Mouse (Mus musculus) spleen, adult 2 months (tissue): Measurements from ENCODE around the gene H2-D1. TPM values are rescaled to one million over a fixed set of nuclear protein-coding genes. Genes with fewer than 3 reads are reported as not detected.
"Not testable (repeated sequence)": the region's sequence is repeated elsewhere in the genome, so short reads cannot be mapped to it uniquely, and the experiment has no call there.

Source experiments
- DNase-seq, 2 experiments: peaks; one replicate each; pipeline versions ENCODE4 v3.0.0 to v3.0.0-alpha.2; 2012 to 2021; ENCODE audit warnings: low spot score in 2 of 2, low read depth in 1 of 2
- H3K27ac ChIP-seq: fragments of 200-500 bp; 2 replicates; pipeline ENCODE4 v1.5.1; 2012; ENCODE audit warnings: low read length, inconsistent platforms; ENCODE audit not compliant: insufficient read depth
- H3K27me3 ChIP-seq: fragments of 200-500 bp; 2 replicates; pipeline ENCODE4 v1.6.1; 2012; ENCODE audit warnings: mild to moderate bottlenecking, moderate library complexity, low read length, inconsistent platforms; ENCODE audit not compliant: control insufficient read depth, insufficient read depth
- H3K36me3 ChIP-seq: fragments of 200-500 bp; 2 replicates; pipeline ENCODE4 v1.6.1; 2012; ENCODE audit warnings: mild to moderate bottlenecking, low read length, inconsistent platforms; ENCODE audit not compliant: control insufficient read depth, insufficient read depth
- H3K4me1 ChIP-seq: fragments of 200-500 bp; 2 replicates; pipeline ENCODE4 v1.6.1; 2011; ENCODE audit warnings: inconsistent platforms; ENCODE audit not compliant: control insufficient read depth, insufficient read depth, insufficient read length
- H3K4me3 ChIP-seq: fragments of 200-500 bp; 2 replicates; pipeline ENCODE4 v1.5.1; 2011; ENCODE audit warnings: mild to moderate bottlenecking, inconsistent platforms; ENCODE audit not compliant: insufficient read depth, insufficient read length; ENCODE audit errors: extremely low read depth
- CTCF ChIP-seq: fragments of 200-500 bp; IDR thresholded peaks from 2 replicates; pipeline ENCODE4 v1.5.1; 2011; ENCODE audit warnings: mild to moderate bottlenecking, inconsistent platforms; ENCODE audit not compliant: insufficient read depth, insufficient read length, insufficient replicate concordance; ENCODE audit errors: extremely low read depth
- POLR2A ChIP-seq: fragments of 200-500 bp; IDR thresholded peaks from 2 replicates; pipeline ENCODE4 v1.6.1; 2011; ENCODE audit warnings: low read depth, low read length, inconsistent platforms
- WGBS: fragments of 180-500 bp; shearing (Covaris S2); methylation state at CpG from one replicate; pipeline ENCODE4 v1.1.7; 2018; 5-methylcytosine and 5-hydroxymethylcytosine counted together
- polyA plus RNA-seq: library from polyadenylated mRNA; depleted of rRNA; stranded (reverse); fragments of >200 nt; gene quantifications from 2 replicates; pipeline ENCODE4 v1.2.3, GENCODE M21; 2012; rRNA removed

The H2-D1 gene
- polyA plus RNA-seq, 1 experiment: 1,148 TPM

DNA sequence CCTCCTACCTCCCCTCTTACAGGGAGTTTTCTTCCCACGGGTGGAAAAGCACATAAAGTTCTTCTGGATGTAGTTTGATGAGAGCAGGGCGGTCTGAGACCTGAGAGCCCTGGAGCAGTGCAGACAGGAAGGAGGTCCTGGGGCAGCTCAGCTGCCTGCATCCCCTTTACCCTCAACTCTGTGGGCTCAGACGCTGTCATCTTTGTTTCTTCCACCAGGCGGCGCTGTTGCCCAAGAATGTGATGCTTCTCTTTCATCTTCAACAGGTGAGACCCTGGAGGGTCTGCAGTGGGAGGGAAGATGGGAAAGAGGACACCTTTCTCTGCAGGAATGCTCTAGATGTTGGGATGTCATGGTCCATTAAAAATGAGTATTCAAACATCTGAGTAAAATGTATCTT lies 33.3 kb downstream of the H2-D1 start:
- H3K27ac ChIP-seq, H3K27me3 ChIP-seq, H3K36me3 ChIP-seq, H3K4me3 ChIP-seq, H3K4me1 ChIP-seq: not testable (repeated sequence)
- peak; percentile 49; the same call in 1 of the 2 replicates for TF ChIP-seq CTCF
- 3% methylated on average over 5 of the region's 5 CpGs for WGBS
- peak; percentile 19 to 69 for DNase-seq

GRCm38 (mm10) chr17:35300261-35300945 lies 37.9 kb downstream of the H2-D1 start:
- not testable (repeated sequence) for DNase-seq, H3K4me1 ChIP-seq, H3K36me3 ChIP-seq, H3K27ac ChIP-seq, H3K27me3 ChIP-seq, H3K4me3 ChIP-seq
- WGBS: 84% methylated on average over 7 of the region's 7 CpGs

- Histone ChIP-seq H3K27me3 (no peaks in the 10 kb centered on the region), H3K36me3 (no peaks in the 10 kb centered on the region), H3K27ac (0 out of 2 replicates have a peak overlapping the region, but pooled peaks have one; percentile 3), H3K4me3 (peak overlapping the region; percentile 33; the same call in 1 of the 2 replicates), H3K4me1 (peaks cover 2% of the 10 kb centered on the region; the same call in 1 of the 2 replicates)
- 8% methylated on average over 13 of the region's 13 CpGs for WGBS
- DNase-seq: peak; percentile 64 to 91
- TF ChIP-seq POLR2A (no peak), CTCF (peak; percentile 89)
Measured at GRCm38 (mm10) chr17:35301645-35302258, 39.2 kb downstream of the H2-D1 start.

- 75% methylated on average over 2 of the region's 2 CpGs for WGBS
- Histone ChIP-seq H3K4me1 (peaks cover 2% of the 10 kb centered on the region; the same call in 1 of the 2 replicates), H3K27me3 (no peaks in the 10 kb centered on the region), H3K27ac (no peak overlapping the region), H3K36me3 (no peaks in the 10 kb centered on the region), H3K4me3 (no peak overlapping the region)
- no peak for DNase-seq
- TF ChIP-seq CTCF (no peak), POLR2A (no peak)
Measured at GRCm38 (mm10) chr17:35303271-35303670, 40.7 kb downstream of the H2-D1 start.

- no peak for DNase-seq
- TF ChIP-seq CTCF (no peak), POLR2A (no peak)
- Histone ChIP-seq H3K4me1 (peaks cover 2% of the 10 kb centered on the region; the same call in 1 of the 2 replicates), H3K27me3 (no peaks in the 10 kb centered on the region), H3K27ac (no peak overlapping the region), H3K36me3 (no peaks in the 10 kb centered on the region), H3K4me3 (no peak overlapping the region)
- WGBS: 89% methylated on average over 10 of the region's 10 CpGs
Measured at GRCm38 (mm10) chr17:35303756-35304350, 41.3 kb downstream of the H2-D1 start.

GRCm38 (mm10) chr17:35304478-35304877 lies 41.9 kb downstream of the H2-D1 start:
- WGBS: 30% methylated on average over 6 of the region's 6 CpGs
- Histone ChIP-seq H3K27ac (no peak overlapping the region), H3K27me3 (no peaks in the 10 kb centered on the region), H3K4me1 (peaks cover 2% of the 10 kb centered on the region; the same call in 1 of the 2 replicates), H3K4me3 (no peak overlapping the region), H3K36me3 (no peaks in the 10 kb centered on the region)
- TF ChIP-seq CTCF: no peak
- no peak for TF ChIP-seq POLR2A
- DNase-seq: no peak

DNA sequence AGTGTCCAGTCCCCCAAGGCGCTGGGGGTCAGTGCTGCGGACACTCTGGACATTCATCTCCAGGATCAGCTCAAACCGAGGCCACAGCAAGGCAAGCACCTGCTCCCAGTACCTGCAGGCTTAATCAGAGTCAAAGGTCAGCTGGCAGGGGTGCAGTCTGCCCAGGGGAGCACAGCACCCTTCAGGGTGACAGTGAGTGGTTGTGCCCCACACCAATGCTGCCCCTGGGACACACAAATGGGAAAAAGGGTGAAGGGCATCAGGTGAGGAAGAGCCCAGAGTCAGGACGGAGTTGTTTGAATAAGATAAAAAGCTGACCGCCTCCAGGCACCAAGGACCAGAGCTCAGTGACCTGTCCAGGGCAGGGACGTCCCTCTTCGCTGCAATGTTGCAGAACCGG lies 42.4 kb downstream of the H2-D1 start:
- not testable (repeated sequence) for H3K4me1 ChIP-seq, H3K36me3 ChIP-seq, H3K27ac ChIP-seq, H3K4me3 ChIP-seq, H3K27me3 ChIP-seq, DNase-seq
- 88% methylated on average over 8 of the region's 8 CpGs for WGBS

Other genes starting within 250 kb of the H2-D1 start
- gene Vwa7, start 246.2 kb upstream of the H2-D1 start, polyA plus RNA-seq: 0.72 and 0.90 TPM in 2 replicates
- gene Sapcd1, start 234.7 kb upstream of the H2-D1 start, polyA plus RNA-seq: 7.3 and 14.7 TPM in 2 replicates
- 8.6 and 9.5 TPM in 2 replicates for gene Msh5, start 216.0 kb upstream of the H2-D1 start, polyA plus RNA-seq
- 123 and 134 TPM in 2 replicates for gene Clic1, start 212.8 kb upstream of the H2-D1 start, polyA plus RNA-seq
- gene Ddah2, start 203.7 kb upstream of the H2-D1 start, polyA plus RNA-seq: 18.4 and 18.9 TPM in 2 replicates
- gene Ly6g6c, start 197.3 kb upstream of the H2-D1 start, polyA plus RNA-seq: 0.47 and 0.59 TPM in 2 replicates
- gene Mpig6b, start 196.5 kb upstream of the H2-D1 start, polyA plus RNA-seq: 4.8 and 5.6 TPM in 2 replicates
- gene Ly6g6e, start 185.8 kb upstream of the H2-D1 start, polyA plus RNA-seq: 0.31 and 0.39 TPM in 2 replicates
- 1.3 and 1.8 TPM in 2 replicates for gene Ly6g6d, start 184.7 kb upstream of the H2-D1 start, polyA plus RNA-seq
- gene Ly6g6f, start 177.1 kb upstream of the H2-D1 start, polyA plus RNA-seq: 7.8 and 9.7 TPM in 2 replicates
- 119 and 154 TPM in 2 replicates for gene Abhd16a, start 173.5 kb upstream of the H2-D1 start, polyA plus RNA-seq
- gene Ly6g5c, start 154.5 kb upstream of the H2-D1 start, polyA plus RNA-seq: not detected in 2 replicates
- 2.4 and 2.9 TPM in 2 replicates for gene Ly6g5b, start 147.3 kb upstream of the H2-D1 start, polyA plus RNA-seq
- gene Gpank1, start 141.3 kb upstream of the H2-D1 start, polyA plus RNA-seq: 20.9 and 29.9 TPM in 2 replicates
- gene Csnk2b, start 140.7 kb upstream of the H2-D1 start, polyA plus RNA-seq: 176 and 238 TPM in 2 replicates
- gene D17H6S53E, start 136.4 kb upstream of the H2-D1 start, polyA plus RNA-seq: 6.8 and 10.0 TPM in 2 replicates
- gene Apom, start 130.7 kb upstream of the H2-D1 start, polyA plus RNA-seq: 0.12 and 0.18 TPM in 2 replicates
- 166 and 202 TPM in 2 replicates for gene Bag6, start 127.6 kb upstream of the H2-D1 start, polyA plus RNA-seq
- 362 and 462 TPM in 2 replicates for gene Prrc2a, start 97.8 kb upstream of the H2-D1 start, polyA plus RNA-seq
- gene Aif1, start 86.7 kb upstream of the H2-D1 start, polyA plus RNA-seq: 8.3 and 10.2 TPM in 2 replicates
- gene Lst1, start 74.3 kb upstream of the H2-D1 start, polyA plus RNA-seq: 109 and 112 TPM in 2 replicates
- gene Ltb, start 68.3 kb upstream of the H2-D1 start, polyA plus RNA-seq: 531 and 756 TPM in 2 replicates
- gene Tnf, start 60.7 kb upstream of the H2-D1 start, polyA plus RNA-seq: 7.5 and 13.2 TPM in 2 replicates
- 24.8 and 26.8 TPM in 2 replicates for gene Lta, start 57.4 kb upstream of the H2-D1 start, polyA plus RNA-seq
- gene Gm16181, start 41.9 kb upstream of the H2-D1 start, polyA plus RNA-seq: 0.34 TPM in 1 of 2 replicates, not detected in the other
- 5.0 TPM in 2 replicates for gene Atp6v1g2, start 29.1 kb upstream of the H2-D1 start, polyA plus RNA-seq
- 16.9 and 29.1 TPM in 2 replicates for gene Nfkbil1, start 26.9 kb upstream of the H2-D1 start, polyA plus RNA-seq
- 284 and 323 TPM in 2 replicates for gene Ddx39b, start 21.0 kb upstream of the H2-D1 start, polyA plus RNA-seq
- not detected in 2 replicates for gene H2-Q1, start 57.7 kb downstream of the H2-D1 start, polyA plus RNA-seq
- 0.48 and 0.58 TPM in 2 replicates for gene H2-Q2, start 79.5 kb downstream of the H2-D1 start, polyA plus RNA-seq
- gene H2-Q4, start 116.9 kb downstream of the H2-D1 start, polyA plus RNA-seq: 249 and 304 TPM in 2 replicates
- 239 and 253 TPM in 2 replicates for gene H2-Q6, start 162.1 kb downstream of the H2-D1 start, polyA plus RNA-seq
- 667 and 745 TPM in 2 replicates for gene H2-Q7, start 176.4 kb downstream of the H2-D1 start, polyA plus RNA-seq
- 7.7 and 11.0 TPM in 2 replicates for gene H2-Q10, start 207.4 kb downstream of the H2-D1 start, polyA plus RNA-seq
- not detected in 2 replicates for gene Pou5f1, start 243.3 kb downstream of the H2-D1 start, polyA plus RNA-seq